Mouse (Mus musculus): ENCODE measurements at regions not wholly inside any gene's neighbourhood (a gene's known extent, or its start where the extent isn't known, plus 50 kb on each side); places are given as distances from the start of the nearest gene placed in this dataset.
"Not testable (repeated sequence)": the region's sequence is repeated elsewhere in the genome, so short reads cannot be mapped to it uniquely, and the experiment has no call there.

GRCm38 (mm10) chr3:120471878-120472444, 687.7 kb upstream of the Ptbp2 start:
- no peaks in the 10 kb centered on the region for H3K36me3 ChIP-seq
- 77% methylated on average over 2 of the region's 2 CpGs for WGBS
- ATAC-seq (ENCODE audit: low FRiP score, low read depth): no peak
- no peak overlapping the region for H3K27ac ChIP-seq
- H3K4me1 ChIP-seq: peaks cover 10% of the 10 kb centered on the region; the same call in 1 of the 2 replicates
- H3K4me3 ChIP-seq: no peak overlapping the region
- no peaks in the 10 kb centered on the region for H3K9me3 ChIP-seq
- H3K9ac ChIP-seq: no peak overlapping the region
- H3K4me2 ChIP-seq (replicated peaks): no peak overlapping the region
- H3K27me3 ChIP-seq: no peaks in the 10 kb centered on the region

- Histone ChIP-seq H3K9ac (no peak overlapping the region), H3K4me3 (no peak overlapping the region), H3K36me3 (no peaks in the 10 kb centered on the region), H3K27ac (no peak overlapping the region), H3K4me1 (peaks cover 9% of the 10 kb centered on the region; the same call in 1 of the 2 replicates), H3K4me2 (replicated peaks) (no peak overlapping the region), H3K27me3 (no peaks in the 10 kb centered on the region), H3K9me3 (no peaks in the 10 kb centered on the region)
- whole genome bisulfite sequencing: 45% methylated on average over 2 of the region's 2 CpGs
- ATAC-seq (ENCODE audit: low FRiP score, low read depth): no peak
Measured at GRCm38 (mm10) chr3:120468887-120469286, 684.6 kb upstream of the Ptbp2 start.

- peak; percentile 71; the same call in 1 of the 2 replicates for ATAC-seq (ENCODE audit: low FRiP score, low read depth)
Measured at GRCm38 (mm10) chr3:120460717-120461116, 676.5 kb upstream of the Ptbp2 start.

GRCm38 (mm10) chr3:120457912-120458311, 673.6 kb upstream of the Ptbp2 start:
- Histone ChIP-seq H3K9me3 (no peaks in the 10 kb centered on the region), H3K27me3 (no peaks in the 10 kb centered on the region), H3K36me3 (no peaks in the 10 kb centered on the region), H3K4me3 (no peak overlapping the region), H3K4me2 (replicated peaks) (no peak overlapping the region), H3K9ac (no peak overlapping the region), H3K27ac (no peak overlapping the region), H3K4me1 (no peaks in the 10 kb centered on the region)
- ATAC-seq (ENCODE audit: low FRiP score, low read depth): no peak
- 87% methylated on average over 7 of the region's 7 CpGs for WGBS

More at GRCm38 (mm10) chr3:120460717-120461116, 676.5 kb upstream of the Ptbp2 start:
- no peaks in the 10 kb centered on the region for H3K9me3 ChIP-seq
- H3K4me3 ChIP-seq: no peak overlapping the region
- H3K4me1 ChIP-seq: no peaks in the 10 kb centered on the region
- no peaks in the 10 kb centered on the region for H3K27me3 ChIP-seq
- H3K36me3 ChIP-seq: no peaks in the 10 kb centered on the region
- no peak overlapping the region for H3K27ac ChIP-seq
- no peak overlapping the region for H3K4me2 ChIP-seq (replicated peaks)
- no peak overlapping the region for H3K9ac ChIP-seq

GRCm38 (mm10) chr3:120441127-120441526, 656.9 kb upstream of the Ptbp2 start:
- Histone ChIP-seq H3K9me3 (no peaks in the 10 kb centered on the region), H3K4me1 (no peaks in the 10 kb centered on the region), H3K36me3 (no peaks in the 10 kb centered on the region), H3K27me3 (no peaks in the 10 kb centered on the region), H3K4me3 (no peak overlapping the region), H3K9ac (no peak overlapping the region), H3K27ac (no peak overlapping the region), H3K4me2 (replicated peaks) (no peak overlapping the region)
- no peak for ATAC-seq (ENCODE audit: low FRiP score, low read depth)
- 60% methylated on average over 4 of the region's 4 CpGs for WGBS

- 85% methylated on average over 2 of the region's 2 CpGs for WGBS
- Histone ChIP-seq H3K27me3 (no peaks in the 10 kb centered on the region), H3K4me1 (0 out of 2 replicates have a peak, but pooled peaks cover 8% of the 10 kb centered on the region), H3K27ac (no peak overlapping the region), H3K9ac (no peak overlapping the region), H3K4me2 (replicated peaks) (no peak overlapping the region), H3K4me3 (no peak overlapping the region), H3K9me3 (no peaks in the 10 kb centered on the region), H3K36me3 (no peaks in the 10 kb centered on the region)
- ATAC-seq (ENCODE audit: low FRiP score, low read depth): no peak
Measured at GRCm38 (mm10) chr3:120430285-120430684, 646.0 kb upstream of the Ptbp2 start.

- Histone ChIP-seq H3K36me3 (no peaks in the 10 kb centered on the region), H3K9me3 (no peaks in the 10 kb centered on the region), H3K4me1 (no peaks in the 10 kb centered on the region), H3K9ac (no peak overlapping the region), H3K27ac (no peak overlapping the region), H3K4me3 (no peak overlapping the region), H3K4me2 (replicated peaks) (no peak overlapping the region), H3K27me3 (no peaks in the 10 kb centered on the region)
- no peak for ATAC-seq (ENCODE audit: low FRiP score, low read depth)
- 73% methylated on average over 3 of the region's 3 CpGs for WGBS
Measured at GRCm38 (mm10) chr3:120416634-120417033, 632.4 kb upstream of the Ptbp2 start.

- Histone ChIP-seq H3K4me2 (replicated peaks) (no peak overlapping the region), H3K4me3 (no peak overlapping the region), H3K9me3 (no peaks in the 10 kb centered on the region), H3K36me3 (no peaks in the 10 kb centered on the region), H3K9ac (no peak overlapping the region), H3K27me3 (no peaks in the 10 kb centered on the region), H3K4me1 (no peaks in the 10 kb centered on the region), H3K27ac (no peak overlapping the region)
- 21% methylated on average over 6 of the region's 6 CpGs for WGBS
- ATAC-seq (ENCODE audit: low FRiP score, low read depth): no peak
Measured at GRCm38 (mm10) chr3:120375688-120376289, 591.5 kb upstream of the Ptbp2 start.

GRCm38 (mm10) chr3:120342747-120343377, 558.6 kb upstream of the Ptbp2 start:
- no peak overlapping the region for H3K4me3 ChIP-seq
- no peak overlapping the region for H3K9ac ChIP-seq
- H3K27ac ChIP-seq: no peak overlapping the region
- H3K4me2 ChIP-seq (replicated peaks): no peak overlapping the region
- H3K36me3 ChIP-seq: no peaks in the 10 kb centered on the region
- WGBS: 80% methylated on average over 4 of the region's 4 CpGs
- no peaks in the 10 kb centered on the region for H3K4me1 ChIP-seq
- no peaks in the 10 kb centered on the region for H3K27me3 ChIP-seq
- ATAC-seq (ENCODE audit: low FRiP score, low read depth): no peak
- no peaks in the 10 kb centered on the region for H3K9me3 ChIP-seq

- Histone ChIP-seq H3K9ac (no peak overlapping the region), H3K4me3 (no peak overlapping the region), H3K27ac (no peak overlapping the region), H3K4me2 (replicated peaks) (no peak overlapping the region), H3K27me3 (no peaks in the 10 kb centered on the region), H3K36me3 (no peaks in the 10 kb centered on the region), H3K4me1 (no peaks in the 10 kb centered on the region), H3K9me3 (no peaks in the 10 kb centered on the region)
- WGBS: 75% methylated on average over 2 of the region's 2 CpGs
- no peak for ATAC-seq (ENCODE audit: low FRiP score, low read depth)
Measured at GRCm38 (mm10) chr3:120341882-120342281, 557.6 kb upstream of the Ptbp2 start.

- Histone ChIP-seq H3K27ac (no peak overlapping the region), H3K36me3 (no peaks in the 10 kb centered on the region), H3K4me3 (no peak overlapping the region), H3K9me3 (no peaks in the 10 kb centered on the region), H3K4me2 (replicated peaks) (no peak overlapping the region), H3K9ac (no peak overlapping the region), H3K4me1 (no peaks in the 10 kb centered on the region), H3K27me3 (no peaks in the 10 kb centered on the region)
- no peak for ATAC-seq (ENCODE audit: low FRiP score, low read depth)
- WGBS: 75% methylated on average over 7 of the region's 7 CpGs
Measured at GRCm38 (mm10) chr3:120335843-120336585, 551.7 kb upstream of the Ptbp2 start.

GRCm38 (mm10) chr3:120307042-120307441, 522.8 kb upstream of the Ptbp2 start:
- not testable (repeated sequence) for H3K4me2 ChIP-seq (replicated peaks); H3K27ac ChIP-seq; H3K27me3 ChIP-seq; H3K36me3 ChIP-seq; H3K4me3 ChIP-seq; H3K4me1 ChIP-seq; H3K9me3 ChIP-seq; H3K9ac ChIP-seq; ATAC-seq (ENCODE audit: low FRiP score, low read depth)
- WGBS: 92% methylated on average over 3 of the region's 3 CpGs

Data from limb, embryonic 13.5 days (tissue).